Mouse (Mus musculus) midbrain, embryonic 14.5 days (tissue): ENCODE results near the gene Adgra3. TPM values are rescaled to one million over a fixed set of nuclear protein-coding genes. Genes with fewer than 3 reads are reported as not detected.
A peak's percentile ranks its signal among the peaks of the same experiment; 100 is the strongest.

ENCODE experiments used
- ATAC-seq: fragments of 200-750 bp; cut with Nextera tagmentation; 2 replicates; pipeline ENCODE4 v1.8.0; 2017; ENCODE audit warnings: moderate number of reproducible peaks, moderate library complexity; ENCODE audit not compliant: low FRiP score, low TSS enrichment
- DNase-seq: peaks from one replicate; pipeline ENCODE4 v3.0.0-alpha.2; 2015
- H3K27ac ChIP-seq: fragments of 300-500 bp; sonication (generic); replicated peaks from 2 replicates; pipeline ENCODE4 v1.5.1; 2014; ENCODE audit warnings: mild to moderate bottlenecking, low read depth, low read length, moderate library complexity
- H3K27me3 ChIP-seq: fragments of 300-500 bp; sonication (generic); 2 replicates; pipeline ENCODE4 v1.6.1; 2014; ENCODE audit warnings: low read length, control low read depth, mixed read lengths; ENCODE audit not compliant: control insufficient read depth, insufficient read depth
- H3K36me3 ChIP-seq: fragments of 300-500 bp; sonication (generic); 2 replicates; pipeline ENCODE4 v1.6.1; 2014; ENCODE audit warnings: low read length, control low read depth; ENCODE audit not compliant: control insufficient read depth, insufficient read depth
- H3K4me1 ChIP-seq: fragments of 300-500 bp; sonication (generic); 2 replicates; pipeline ENCODE4 v1.6.1; 2014; ENCODE audit warnings: mild to moderate bottlenecking, antibody characterized with exemption, low read length, control low read depth; ENCODE audit not compliant: control insufficient read depth, insufficient read depth
- H3K4me2 ChIP-seq: fragments of 300-500 bp; sonication (generic); 2 replicates; pipeline ENCODE4 v1.6.1; 2014; ENCODE audit warnings: mild to moderate bottlenecking, low read length, moderate library complexity
- H3K4me3 ChIP-seq: fragments of 300-500 bp; sonication (generic); replicated peaks from 2 replicates; pipeline ENCODE4 v1.5.1; 2014; ENCODE audit warnings: low read depth, low read length
- H3K9ac ChIP-seq: fragments of 300-500 bp; sonication (generic); replicated peaks from 2 replicates; pipeline ENCODE4 v1.6.1; 2014; ENCODE audit warnings: mild to moderate bottlenecking, low read length, moderate library complexity
- H3K9me3 ChIP-seq: fragments of 300-500 bp; sonication (generic); 2 replicates; pipeline ENCODE4 v1.6.1; 2016; ENCODE audit warnings: low read length, control low read depth, mixed read lengths; ENCODE audit not compliant: control insufficient read depth
- WGBS: fragments of 180-500 bp; shearing (Covaris S2); extraction: QIAGEN DNeasy Blood & Tissue Kit; methylation state at CpG from one replicate; pipeline ENCODE4 v1.1.7; 2014; 5-methylcytosine and 5-hydroxymethylcytosine counted together
- polyA plus RNA-seq: library from polyadenylated mRNA; unstranded; fragments of >200 nt; fragmentation: Nextera tagmentation; extraction: Ambion mirVana; gene quantifications from 2 replicates; pipeline ENCODE4 v1.2.1, GENCODE M21; 2014

The Adgra3 gene
- polyA plus RNA-seq, 1 experiment from 2014 or later: 25.2 TPM

DNA sequence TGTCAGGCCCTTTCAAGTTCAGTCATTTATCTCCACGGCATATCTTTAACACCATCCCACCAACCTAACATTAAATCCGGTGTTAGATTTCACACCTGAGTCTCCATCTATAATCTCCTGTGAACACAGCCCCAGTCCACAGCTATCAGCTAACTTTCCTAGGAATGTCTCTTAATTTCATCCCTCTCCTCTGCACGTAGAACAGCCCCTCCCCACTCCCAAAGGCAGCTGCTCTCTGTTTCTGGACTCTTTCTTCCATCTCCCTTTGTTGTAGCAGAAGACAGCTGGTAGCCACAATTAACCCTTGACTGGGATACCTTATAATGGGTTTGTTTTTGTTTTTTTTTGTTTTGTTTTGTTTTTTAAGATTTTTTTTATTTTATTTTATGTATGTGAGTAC is 8.8 kb downstream of the Adgra3 start:
- Histone ChIP-seq H3K27ac (no peak overlapping the region), H3K27me3 (no peaks in the 10 kb centered on the region), H3K36me3 (no peaks in the 10 kb centered on the region), H3K9ac (no peak overlapping the region), H3K4me1 (peaks cover 35% of the 10 kb centered on the region), H3K9me3 (no peaks in the 10 kb centered on the region), H3K4me2 (no peak overlapping the region), H3K4me3 (no peak overlapping the region)
- ATAC-seq (no peak), DNase-seq (no peak)
- 14% methylated on average over 3 of the region's 3 CpGs for WGBS

DNA sequence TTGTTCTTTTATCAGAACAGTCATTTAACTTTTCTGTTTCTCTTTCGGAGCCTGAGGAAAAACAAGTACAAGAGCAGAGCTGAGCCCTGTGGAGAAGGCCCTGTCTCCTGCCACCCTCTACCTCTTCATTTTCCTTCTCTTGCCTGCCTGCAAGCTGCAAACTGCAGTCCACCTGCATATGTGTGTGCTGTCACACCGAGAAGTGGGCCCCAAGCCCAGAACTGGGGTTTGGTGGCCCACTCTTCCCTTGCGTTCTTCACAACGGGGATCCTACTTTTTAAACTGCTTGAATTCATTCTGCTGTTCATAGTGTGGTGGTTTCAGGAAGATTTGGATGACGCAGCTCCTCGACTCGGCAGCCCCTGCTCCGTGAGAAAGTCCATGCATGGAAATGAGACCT is 9.3 kb downstream of the Adgra3 start:
- Histone ChIP-seq H3K4me1 (peaks cover 35% of the 10 kb centered on the region), H3K9ac (0 out of 2 replicates have a peak overlapping the region, but pooled peaks have one; percentile 9), H3K36me3 (no peaks in the 10 kb centered on the region), H3K4me2 (no peak overlapping the region), H3K27ac (no peak overlapping the region), H3K9me3 (no peaks in the 10 kb centered on the region), H3K27me3 (no peaks in the 10 kb centered on the region), H3K4me3 (no peak overlapping the region)
- ATAC-seq (no peak), DNase-seq (no peak)
- whole genome bisulfite sequencing: 51% methylated on average over 8 of the region's 8 CpGs

- H3K4me2 ChIP-seq: no peak overlapping the region
- no peaks in the 10 kb centered on the region for H3K36me3 ChIP-seq
- ATAC-seq: no peak
- no peak overlapping the region for H3K4me3 ChIP-seq
- no peak overlapping the region for H3K9ac ChIP-seq
- H3K9me3 ChIP-seq: no peaks in the 10 kb centered on the region
- 68% methylated on average over 7 of the region's 7 CpGs for WGBS
- no peak for DNase-seq
- H3K27ac ChIP-seq: no peak overlapping the region
- H3K27me3 ChIP-seq: no peaks in the 10 kb centered on the region
- H3K4me1 ChIP-seq: peaks cover 35% of the 10 kb centered on the region
Observed at GRCm38 (mm10) chr5:50048960-50049359, 9.8 kb downstream of the Adgra3 start.

DNA sequence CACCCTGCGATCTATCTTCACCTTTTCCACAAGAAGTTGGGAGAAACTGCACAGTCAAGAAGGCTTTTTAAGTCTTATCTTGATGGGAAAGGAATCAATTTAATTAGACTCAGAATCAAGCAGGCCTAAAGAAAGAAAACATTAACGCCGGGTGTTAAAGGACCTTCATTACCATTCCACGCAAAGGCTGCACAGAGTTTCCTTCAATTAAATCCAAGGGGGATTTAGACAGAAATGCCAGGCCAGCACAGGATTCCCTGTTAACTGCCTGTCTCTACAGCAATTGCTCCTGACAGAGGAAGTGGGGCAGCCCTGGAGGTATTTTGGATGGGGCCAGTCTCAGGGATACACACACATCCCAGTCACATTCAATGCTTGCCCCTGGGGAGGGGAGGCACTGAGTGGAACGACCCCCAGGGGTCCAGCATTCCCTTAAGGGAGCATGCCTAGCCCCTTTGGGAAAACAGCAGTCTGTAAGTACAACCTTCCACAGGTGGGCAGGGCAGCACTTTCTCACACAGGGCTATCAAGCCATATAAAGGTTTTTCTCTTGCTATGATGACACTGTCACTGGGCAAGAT is 10.4 kb downstream of the Adgra3 start:
- Histone ChIP-seq H3K4me2 (no peak overlapping the region), H3K9ac (no peak overlapping the region), H3K4me1 (peaks cover 35% of the 10 kb centered on the region), H3K9me3 (no peaks in the 10 kb centered on the region), H3K36me3 (no peaks in the 10 kb centered on the region), H3K4me3 (no peak overlapping the region), H3K27me3 (no peaks in the 10 kb centered on the region), H3K27ac (peak overlapping the region; percentile 50)
- WGBS: 32% methylated on average over 5 of the region's 5 CpGs
- DNase-seq (no peak), ATAC-seq (no peak)

- 92% methylated on average over 6 of the region's 6 CpGs for WGBS
- Histone ChIP-seq H3K27me3 (no peaks in the 10 kb centered on the region), H3K4me3 (no peak overlapping the region), H3K36me3 (no peaks in the 10 kb centered on the region), H3K4me2 (no peak overlapping the region), H3K9me3 (no peaks in the 10 kb centered on the region), H3K9ac (no peak overlapping the region), H3K27ac (no peak overlapping the region), H3K4me1 (peaks cover 26% of the 10 kb centered on the region)
- DNase-seq (no peak), ATAC-seq (no peak)
Observed at GRCm38 (mm10) chr5:50045180-50045579, 13.6 kb downstream of the Adgra3 start.

- Histone ChIP-seq H3K27me3 (no peaks in the 10 kb centered on the region), H3K4me3 (no peak overlapping the region), H3K4me1 (peaks cover 14% of the 10 kb centered on the region), H3K36me3 (no peaks in the 10 kb centered on the region), H3K27ac (no peak overlapping the region), H3K4me2 (no peak overlapping the region), H3K9ac (no peak overlapping the region), H3K9me3 (no peaks in the 10 kb centered on the region)
- 87% methylated on average over 4 of the region's 4 CpGs for WGBS
- DNase-seq: no peak
- no peak for ATAC-seq
Observed at GRCm38 (mm10) chr5:50043677-50044076, 15.1 kb downstream of the Adgra3 start.

DNA sequence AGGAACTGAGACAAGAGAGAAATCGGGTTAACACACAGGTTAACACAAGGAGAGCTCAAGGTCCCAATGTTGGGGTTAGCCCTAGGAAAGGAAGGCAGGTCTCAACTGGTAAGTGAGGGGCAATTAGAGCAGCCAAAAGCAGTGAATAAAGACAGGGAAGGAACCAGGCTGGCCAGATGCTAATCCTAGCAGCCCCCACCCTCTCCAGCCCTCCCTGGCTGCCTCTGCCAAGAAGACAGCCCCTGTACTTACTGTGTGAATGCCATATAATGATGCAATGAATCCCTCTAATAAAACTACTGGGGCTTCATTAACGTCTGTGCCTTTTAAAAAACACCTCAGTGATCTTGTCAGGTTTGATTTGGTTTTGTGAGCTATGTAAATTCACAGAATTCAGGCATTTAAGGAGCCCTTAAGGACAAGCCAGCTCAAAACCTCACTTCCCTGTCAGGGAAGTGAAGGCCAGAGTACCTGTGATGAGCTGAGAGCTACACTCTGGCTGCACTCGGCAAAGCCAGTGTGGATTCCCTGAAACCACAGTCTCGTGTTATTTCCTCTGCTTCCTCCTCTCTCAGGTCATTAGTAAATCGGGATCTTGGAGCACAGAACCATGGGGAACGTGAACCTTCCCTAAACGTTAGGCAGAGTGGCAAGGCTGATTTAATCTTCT is 16.4 kb downstream of the Adgra3 start:
- Histone ChIP-seq H3K27me3 (no peaks in the 10 kb centered on the region), H3K4me1 (peaks cover 9% of the 10 kb centered on the region), H3K4me3 (no peak overlapping the region), H3K4me2 (no peak overlapping the region), H3K9me3 (no peaks in the 10 kb centered on the region), H3K9ac (no peak overlapping the region), H3K36me3 (no peaks in the 10 kb centered on the region), H3K27ac (peak overlapping the region; percentile 38)
- 46% methylated on average over 7 of the region's 7 CpGs for WGBS
- peak; percentile 82 for ATAC-seq
- DNase-seq: no peak

- no peak for DNase-seq
- Histone ChIP-seq H3K36me3 (no peaks in the 10 kb centered on the region), H3K27ac (no peak overlapping the region), H3K4me2 (no peak overlapping the region), H3K4me1 (peaks cover 9% of the 10 kb centered on the region), H3K9ac (no peak overlapping the region), H3K27me3 (no peaks in the 10 kb centered on the region), H3K4me3 (no peak overlapping the region), H3K9me3 (no peaks in the 10 kb centered on the region)
- 84% methylated on average over 6 of the region's 6 CpGs for WGBS
- no peak for ATAC-seq
Observed at GRCm38 (mm10) chr5:50039521-50039920, 19.3 kb downstream of the Adgra3 start.

DNA sequence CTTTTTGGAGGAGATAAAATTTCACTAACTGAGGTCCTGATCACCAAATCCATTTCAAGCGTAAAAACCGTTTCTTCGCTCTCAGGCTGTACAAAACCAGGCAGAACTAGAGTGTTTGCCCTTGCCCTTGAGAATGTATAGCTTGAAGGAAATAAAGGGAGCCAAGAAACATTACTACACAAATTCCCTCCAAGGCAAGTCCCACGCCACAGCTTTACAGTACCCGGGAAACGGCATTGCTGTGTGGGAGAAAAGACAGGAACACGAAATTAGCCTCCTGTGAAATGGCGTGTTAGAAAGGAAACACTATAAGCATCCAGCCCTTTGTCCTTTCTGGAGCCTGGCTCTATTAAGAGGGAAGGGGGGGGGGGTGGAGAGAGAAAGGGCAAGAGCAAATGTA is 21.1 kb downstream of the Adgra3 start:
- Histone ChIP-seq H3K9me3 (no peaks in the 10 kb centered on the region), H3K4me2 (no peak overlapping the region), H3K27me3 (no peaks in the 10 kb centered on the region), H3K36me3 (no peaks in the 10 kb centered on the region), H3K4me3 (no peak overlapping the region), H3K4me1 (peaks cover 13% of the 10 kb centered on the region), H3K9ac (no peak overlapping the region), H3K27ac (no peak overlapping the region)
- DNase-seq (no peak), ATAC-seq (no peak)
- 69% methylated on average over 8 of the region's 8 CpGs for WGBS
